ENCODE assay signal across 8 mouse cellular contexts in the genomic region with DNA sequence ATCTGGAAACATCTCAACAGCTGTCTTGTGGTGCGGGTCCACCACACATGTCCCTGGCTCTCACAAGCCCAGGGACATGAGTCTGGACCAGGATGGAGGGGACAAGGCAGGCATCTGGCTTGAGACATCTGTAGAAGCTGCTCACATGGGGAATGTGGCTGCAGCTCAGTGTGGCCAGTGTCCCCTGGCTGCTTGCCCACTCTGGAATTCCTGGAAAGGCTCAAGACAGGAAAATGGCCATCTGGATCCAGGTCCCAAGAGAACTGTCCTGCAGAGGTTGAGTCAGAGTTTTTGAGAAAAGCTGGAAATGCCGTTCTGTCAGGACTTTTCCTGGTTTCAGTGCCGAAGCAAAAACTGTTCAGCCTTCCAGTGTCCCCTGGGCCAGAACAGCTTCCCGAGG.
DNase-seq lines count a peak whose midpoint lies in the region; ATAC-seq lines count a peak whose summit lies in the region.

No protein-coding gene starts in this region.

- 79% methylated on average over 4 of the region's 4 CpGs for WGBS in hindbrain, embryonic 10.5 days
- 70% methylated on average over 4 of the region's 4 CpGs for WGBS in hindbrain, embryonic 16.5 days
- WGBS in hindbrain, embryonic 14.5 days, result 72% methylated on average over 4 of the region's 4 CpGs
- WGBS in lung, embryonic 15.5 days, result 48% methylated on average over 4 of the region's 4 CpGs

- ATAC-seq in hindbrain, embryonic 16.5 days, result no peak
- no peak for ATAC-seq in hindbrain, embryonic 14.5 days (ENCODE audit: low FRiP score)
- ATAC-seq in lung, embryonic 15.5 days (ENCODE audit: borderline replicate concordance, extremely low read depth, low FRiP score, low TSS enrichment), result peak; percentile 29; the same call in 1 of the 2 replicates
- ATAC-seq in cerebellum, adult (ENCODE audit: insufficient number of reproducible peaks, low FRiP score, low TSS enrichment), result no peak

- H3K4me3 ChIP-seq in hindbrain, embryonic 10.5 days, result no peak overlapping the region
- H3K4me3 ChIP-seq in hindbrain, embryonic 16.5 days (ENCODE audit: low read length), result no peak overlapping the region
- H3K4me3 ChIP-seq in hindbrain, embryonic 14.5 days (replicated peaks; ENCODE audit: low read length), result no peak overlapping the region
- H3K4me3 ChIP-seq in lung, embryonic 15.5 days, result no peak overlapping the region

- H3K9ac ChIP-seq in hindbrain, embryonic 16.5 days (ENCODE audit: low read depth, low read length), result no peak overlapping the region
- H3K9ac ChIP-seq in hindbrain, embryonic 14.5 days, result no peak overlapping the region
- no peak overlapping the region for H3K9ac ChIP-seq in lung, embryonic 15.5 days

- H3K9me3 ChIP-seq in hindbrain, embryonic 10.5 days, result no peaks in the 10 kb centered on the region
- H3K9me3 ChIP-seq in hindbrain, embryonic 16.5 days (ENCODE audit: control insufficient read depth, low read length), result no peaks in the 10 kb centered on the region
- no peaks in the 10 kb centered on the region for H3K9me3 ChIP-seq in hindbrain, embryonic 14.5 days (ENCODE audit: control insufficient read depth, low read length)
- H3K9me3 ChIP-seq in lung, embryonic 15.5 days, result no peaks in the 10 kb centered on the region

- no peaks in the 10 kb centered on the region for H3K27me3 ChIP-seq in hindbrain, embryonic 10.5 days (ENCODE audit: insufficient read depth, poor library complexity, severe bottlenecking)
- no peaks in the 10 kb centered on the region for H3K27me3 ChIP-seq in hindbrain, embryonic 16.5 days (replicated peaks; ENCODE audit: control insufficient read depth, insufficient read depth, low read length)
- no peaks in the 10 kb centered on the region for H3K27me3 ChIP-seq in hindbrain, embryonic 14.5 days (ENCODE audit: control insufficient read depth, insufficient read depth, low read length)
- H3K27me3 ChIP-seq in lung, embryonic 15.5 days, result no peaks in the 10 kb centered on the region

- H3K4me2 ChIP-seq in hindbrain, embryonic 16.5 days (ENCODE audit: low read length), result no peak overlapping the region
- H3K4me2 ChIP-seq in hindbrain, embryonic 14.5 days (replicated peaks), result no peak overlapping the region
- H3K4me2 ChIP-seq in lung, embryonic 15.5 days, result no peak overlapping the region

- peaks cover 32% of the 10 kb centered on the region for H3K4me1 ChIP-seq in hindbrain, embryonic 10.5 days (replicated peaks)
- H3K4me1 ChIP-seq in hindbrain, embryonic 16.5 days (ENCODE audit: control insufficient read depth, insufficient read depth, low read depth, low read length), result peaks cover 13% of the 10 kb centered on the region
- peaks cover 30% of the 10 kb centered on the region for H3K4me1 ChIP-seq in hindbrain, embryonic 14.5 days (replicated peaks; ENCODE audit: control insufficient read depth, insufficient read depth, low read length)
- H3K4me1 ChIP-seq in lung, embryonic 15.5 days, result peaks cover 49% of the 10 kb centered on the region

- peak overlapping the region; percentile 37; the same call in 1 of the 2 replicates for H3K27ac ChIP-seq in hindbrain, embryonic 10.5 days
- H3K27ac ChIP-seq in hindbrain, embryonic 16.5 days (ENCODE audit: low read depth, low read length), result no peak overlapping the region
- 0 out of 2 replicates have a peak overlapping the region, but pooled peaks have one; percentile 32 for H3K27ac ChIP-seq in hindbrain, embryonic 14.5 days
- H3K27ac ChIP-seq in lung, embryonic 15.5 days, result peak overlapping the region; percentile 80

- no peaks in the 10 kb centered on the region for H3K36me3 ChIP-seq in hindbrain, embryonic 10.5 days
- no peaks in the 10 kb centered on the region for H3K36me3 ChIP-seq in hindbrain, embryonic 16.5 days (ENCODE audit: control insufficient read depth, insufficient read depth, low read length)
- H3K36me3 ChIP-seq in hindbrain, embryonic 14.5 days (replicated peaks; ENCODE audit: control insufficient read depth, insufficient read depth), result no peaks in the 10 kb centered on the region
- H3K36me3 ChIP-seq in lung, embryonic 15.5 days, result no peaks in the 10 kb centered on the region

- no peak for DNase-seq in hindbrain, embryonic 10.5 days (ENCODE audit: low spot score)
- DNase-seq in gastrocnemius, adult 8-10 months (ENCODE audit: low spot score in 2 of 2), result peak; percentile 59 to 78
- DNase-seq in hindbrain, embryonic 14.5 days (ENCODE audit: low spot score), result no peak
- DNase-seq in embryo, embryonic 11 days, result no peak
- DNase-seq in cerebellum, adult 11-12 months, result no peak

Comparison
In these comparisons a context has a peak if more than half of its experiments do, and no peak if none do; other contexts are left out.
1. DNase-seq: peak in gastrocnemius, adult 8-10 months (2 of 2); none in hindbrain, embryonic 10.5 days (single experiment), hindbrain, embryonic 14.5 days (single experiment), embryo, embryonic 11 days (single experiment) and cerebellum, adult 11-12 months (single experiment).